Mouse (Mus musculus): ENCODE measurements at regions not wholly inside any gene's neighbourhood (a gene's known extent, or its start where the extent isn't known, plus 50 kb on each side); places are given as distances from the start of the nearest gene placed in this dataset.

GRCm38 (mm10) chr16:93083756-93084155, 257.8 kb upstream of the Runx1 start:
- Histone ChIP-seq H3K4me3 (ENCODE audit: inconsistent target) (no peak overlapping the region), H3K36me3 (ENCODE audit: inconsistent target) (no peaks in the 10 kb centered on the region), H3K79me2 (ENCODE audit: inconsistent target) (no peaks in the 10 kb centered on the region), H3K27ac (no peak overlapping the region)
- WGBS (ENCODE audit: missing documents), result 95% methylated on average over 2 of the region's 2 CpGs

GRCm38 (mm10) chr16:93083142-93083541, 257.2 kb upstream of the Runx1 start:
- Histone ChIP-seq H3K79me2 (ENCODE audit: inconsistent target) (no peaks in the 10 kb centered on the region), H3K36me3 (ENCODE audit: inconsistent target) (no peaks in the 10 kb centered on the region), H3K4me3 (ENCODE audit: inconsistent target) (no peak overlapping the region), H3K27ac (no peak overlapping the region)
- 100% methylated on average over 1 of the region's 1 CpGs for WGBS (ENCODE audit: missing documents)

DNA sequence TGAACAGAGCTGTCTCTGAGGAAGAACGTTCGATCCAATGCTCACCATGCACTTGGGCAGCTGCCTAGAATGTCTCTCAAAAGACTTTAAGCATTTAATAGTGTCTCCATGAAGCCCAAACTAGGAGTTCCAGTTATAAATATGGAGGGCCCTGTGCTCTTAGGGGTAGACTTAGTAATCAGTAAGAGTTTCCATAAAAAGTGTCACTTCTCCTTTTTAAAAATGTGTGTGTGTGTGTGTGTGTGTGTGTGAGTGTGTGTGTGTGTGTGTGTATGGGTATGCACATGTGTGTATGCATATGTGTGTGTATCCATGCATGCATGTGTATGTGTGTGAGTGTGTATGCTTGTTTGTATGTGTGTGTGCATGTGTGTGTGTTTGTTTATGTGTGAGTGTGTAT, 255.6 kb upstream of the Runx1 start:
- Histone ChIP-seq H3K27ac (no peak overlapping the region), H3K4me3 (ENCODE audit: inconsistent target) (no peak overlapping the region), H3K36me3 (ENCODE audit: inconsistent target) (no peaks in the 10 kb centered on the region), H3K79me2 (ENCODE audit: inconsistent target) (no peaks in the 10 kb centered on the region)
- 86% methylated on average over 2 of the region's 2 CpGs for WGBS (ENCODE audit: missing documents)

DNA sequence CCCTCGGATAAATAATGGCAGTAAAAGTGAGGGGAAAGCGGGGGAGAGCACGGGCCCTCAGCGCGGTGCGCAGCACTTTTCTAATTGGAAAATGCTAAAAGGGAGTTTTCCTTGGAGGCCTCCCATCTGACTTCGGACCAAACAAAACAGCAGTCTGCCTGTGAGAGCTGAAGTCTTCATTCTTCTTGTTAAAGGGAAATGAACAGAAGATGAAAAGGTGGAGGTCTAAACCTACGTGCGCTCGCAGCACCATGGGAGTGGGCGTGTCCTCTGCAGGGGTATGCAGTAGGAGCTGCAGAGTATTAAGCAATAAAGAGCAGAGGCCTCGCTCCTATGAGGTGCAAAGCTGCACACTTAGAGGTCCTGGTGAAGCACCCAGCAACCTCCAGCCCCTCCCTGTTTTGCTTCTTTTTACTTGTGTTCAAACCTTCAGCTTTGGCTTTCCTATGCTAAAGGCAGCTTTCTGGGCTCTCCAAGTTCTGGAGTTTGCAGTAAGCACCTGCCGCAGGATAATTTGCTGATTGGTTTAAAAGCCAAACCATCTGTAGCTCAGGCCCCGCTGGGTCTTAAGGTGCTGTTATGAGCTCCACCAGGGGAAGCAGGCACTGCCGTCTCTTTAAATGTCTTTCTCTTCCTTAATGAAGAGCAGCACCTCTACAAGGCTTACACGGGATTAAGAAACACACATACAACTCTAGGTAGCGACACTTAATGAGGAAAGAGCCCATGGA, 253.9 kb upstream of the Runx1 start:
- H3K79me2 ChIP-seq (ENCODE audit: inconsistent target), result no peaks in the 10 kb centered on the region
- H3K27ac ChIP-seq, result no peak overlapping the region
- H3K36me3 ChIP-seq (ENCODE audit: inconsistent target), result no peaks in the 10 kb centered on the region
- no peak overlapping the region for H3K4me3 ChIP-seq (ENCODE audit: inconsistent target)
- whole genome bisulfite sequencing (ENCODE audit: missing documents), result 91% methylated on average over 17 of the region's 17 CpGs

GRCm38 (mm10) chr16:93078909-93079308, 253.0 kb upstream of the Runx1 start:
- no peak overlapping the region for H3K4me3 ChIP-seq (ENCODE audit: inconsistent target)
- H3K27ac ChIP-seq, result no peak overlapping the region
- 100% methylated on average over 2 of the region's 3 CpGs for WGBS (ENCODE audit: missing documents)
- no peaks in the 10 kb centered on the region for H3K36me3 ChIP-seq (ENCODE audit: inconsistent target)
- no peaks in the 10 kb centered on the region for H3K79me2 ChIP-seq (ENCODE audit: inconsistent target)

- H3K36me3 ChIP-seq (ENCODE audit: inconsistent target), result no peaks in the 10 kb centered on the region
- 95% methylated on average over 11 of the region's 11 CpGs for WGBS (ENCODE audit: missing documents)
- H3K4me3 ChIP-seq (ENCODE audit: inconsistent target), result no peak overlapping the region
- no peaks in the 10 kb centered on the region for H3K79me2 ChIP-seq (ENCODE audit: inconsistent target)
- H3K27ac ChIP-seq, result no peak overlapping the region
These were observed 249.5 kb upstream of the Runx1 start for GRCm38 (mm10) chr16:93075488-93075887.

- Histone ChIP-seq H3K4me3 (ENCODE audit: inconsistent target) (no peak overlapping the region), H3K27ac (no peak overlapping the region), H3K36me3 (ENCODE audit: inconsistent target) (no peaks in the 10 kb centered on the region), H3K79me2 (ENCODE audit: inconsistent target) (no peaks in the 10 kb centered on the region)
- 96% methylated on average over 6 of the region's 6 CpGs for WGBS (ENCODE audit: missing documents)
These were observed 246.2 kb upstream of the Runx1 start for GRCm38 (mm10) chr16:93072156-93072555.

- Histone ChIP-seq H3K27ac (no peak overlapping the region), H3K36me3 (ENCODE audit: inconsistent target) (no peaks in the 10 kb centered on the region), H3K79me2 (ENCODE audit: inconsistent target) (no peaks in the 10 kb centered on the region), H3K4me3 (ENCODE audit: inconsistent target) (no peak overlapping the region)
- 83% methylated on average over 6 of the region's 6 CpGs for WGBS (ENCODE audit: missing documents)
These were observed 245.8 kb upstream of the Runx1 start for GRCm38 (mm10) chr16:93071726-93072125.

- Histone ChIP-seq H3K36me3 (ENCODE audit: inconsistent target) (no peaks in the 10 kb centered on the region), H3K27ac (no peak overlapping the region), H3K79me2 (ENCODE audit: inconsistent target) (no peaks in the 10 kb centered on the region), H3K4me3 (ENCODE audit: inconsistent target) (no peak overlapping the region)
- 80% methylated on average over 2 of the region's 2 CpGs for WGBS (ENCODE audit: missing documents)
These were observed 240.9 kb upstream of the Runx1 start for GRCm38 (mm10) chr16:93066821-93067220.

DNA sequence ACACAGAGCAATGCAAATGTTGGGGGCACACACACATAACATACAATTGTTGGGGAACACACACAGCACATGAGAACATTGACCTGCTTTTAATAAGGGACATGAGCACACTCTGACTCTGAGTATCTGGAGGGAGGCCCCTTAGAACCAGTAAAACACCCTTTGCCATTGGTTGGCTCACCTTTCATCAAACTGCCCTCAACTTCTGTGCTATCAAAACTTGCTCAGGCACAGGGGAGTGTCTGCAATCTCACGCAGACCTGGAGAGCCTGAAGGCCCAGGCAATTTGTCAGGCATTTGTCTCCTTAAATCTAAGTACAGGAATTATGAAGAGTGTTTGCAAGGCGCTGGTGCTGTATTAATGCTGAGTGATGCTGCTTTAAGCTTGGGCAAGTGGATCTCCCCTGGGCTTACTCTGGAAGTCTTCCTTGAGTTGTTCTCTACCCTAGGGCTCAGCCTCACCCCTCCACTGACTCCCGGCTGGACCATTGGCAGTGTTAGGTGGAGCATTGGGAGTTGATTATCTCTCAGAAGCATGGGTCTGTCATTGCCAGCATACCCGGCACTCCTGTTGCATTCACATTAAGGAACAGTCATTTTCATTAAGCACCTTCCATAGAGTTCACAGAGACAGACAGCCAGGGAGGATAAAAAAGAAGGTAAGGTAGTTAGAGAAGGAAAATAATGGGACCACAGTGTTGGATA, 235.7 kb upstream of the Runx1 start:
- Histone ChIP-seq H3K79me2 (ENCODE audit: inconsistent target) (no peaks in the 10 kb centered on the region), H3K27ac (no peak overlapping the region), H3K4me3 (ENCODE audit: inconsistent target) (no peak overlapping the region), H3K36me3 (ENCODE audit: inconsistent target) (no peaks in the 10 kb centered on the region)
- 96% methylated on average over 4 of the region's 4 CpGs for WGBS (ENCODE audit: missing documents)

GRCm38 (mm10) chr16:93056295-93056694, 230.3 kb upstream of the Runx1 start:
- H3K36me3 ChIP-seq (ENCODE audit: inconsistent target), result no peaks in the 10 kb centered on the region
- no peak overlapping the region for H3K4me3 ChIP-seq (ENCODE audit: inconsistent target)
- H3K79me2 ChIP-seq (ENCODE audit: inconsistent target), result no peaks in the 10 kb centered on the region
- no peak overlapping the region for H3K27ac ChIP-seq
- WGBS (ENCODE audit: missing documents), result 93% methylated on average over 3 of the region's 3 CpGs

DNA sequence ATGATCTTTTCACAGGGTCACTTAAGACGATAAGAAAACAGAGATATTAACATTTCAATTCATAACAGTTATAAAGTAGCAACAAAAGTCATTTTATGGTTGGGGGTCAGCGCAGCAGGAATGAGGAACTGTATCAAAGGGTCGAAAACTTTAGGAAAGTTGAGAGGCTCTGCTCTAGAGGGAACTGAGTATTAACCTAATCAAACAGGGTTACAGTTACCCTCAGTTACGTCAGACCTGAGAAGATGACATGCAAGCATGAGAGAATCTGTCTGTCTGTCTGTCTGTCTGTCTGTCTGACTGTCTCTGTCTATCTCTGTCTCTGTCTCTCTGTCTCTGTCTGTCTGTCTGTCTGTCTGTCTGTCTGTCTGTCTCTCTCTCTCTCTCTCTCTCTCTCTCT, 229.6 kb upstream of the Runx1 start:
- no peak overlapping the region for H3K27ac ChIP-seq
- no peaks in the 10 kb centered on the region for H3K36me3 ChIP-seq (ENCODE audit: inconsistent target)
- H3K4me3 ChIP-seq (ENCODE audit: inconsistent target), result no peak overlapping the region
- whole genome bisulfite sequencing (ENCODE audit: missing documents), result 76% methylated on average over 4 of the region's 4 CpGs
- no peaks in the 10 kb centered on the region for H3K79me2 ChIP-seq (ENCODE audit: inconsistent target)

GRCm38 (mm10) chr16:93051233-93051632, 225.3 kb upstream of the Runx1 start:
- Histone ChIP-seq H3K79me2 (ENCODE audit: inconsistent target) (no peaks in the 10 kb centered on the region), H3K27ac (no peak overlapping the region), H3K36me3 (ENCODE audit: inconsistent target) (no peaks in the 10 kb centered on the region), H3K4me3 (ENCODE audit: inconsistent target) (no peak overlapping the region)
- 57% methylated on average over 6 of the region's 6 CpGs for WGBS (ENCODE audit: missing documents)

GRCm38 (mm10) chr16:93048418-93048932, 222.5 kb upstream of the Runx1 start:
- Histone ChIP-seq H3K36me3 (ENCODE audit: inconsistent target) (no peaks in the 10 kb centered on the region), H3K79me2 (ENCODE audit: inconsistent target) (no peaks in the 10 kb centered on the region), H3K27ac (no peak overlapping the region), H3K4me3 (ENCODE audit: inconsistent target) (no peak overlapping the region)
- WGBS (ENCODE audit: missing documents), result 94% methylated on average over 9 of the region's 9 CpGs

GRCm38 (mm10) chr16:93047594-93047993, 221.6 kb upstream of the Runx1 start:
- no peaks in the 10 kb centered on the region for H3K79me2 ChIP-seq (ENCODE audit: inconsistent target)
- 100% methylated on average over 1 of the region's 1 CpGs for WGBS (ENCODE audit: missing documents)
- H3K36me3 ChIP-seq (ENCODE audit: inconsistent target), result no peaks in the 10 kb centered on the region
- no peak overlapping the region for H3K27ac ChIP-seq
- no peak overlapping the region for H3K4me3 ChIP-seq (ENCODE audit: inconsistent target)
